Mouse (Mus musculus): ENCODE data around the gene Vmn1r218. TPM values are rescaled to one million over a fixed set of nuclear protein-coding genes. Genes with fewer than 3 reads are reported as not detected.

The Vmn1r218 gene
- not detected in 2 replicates for polyA plus RNA-seq (2012; rRNA removed)

DNA sequence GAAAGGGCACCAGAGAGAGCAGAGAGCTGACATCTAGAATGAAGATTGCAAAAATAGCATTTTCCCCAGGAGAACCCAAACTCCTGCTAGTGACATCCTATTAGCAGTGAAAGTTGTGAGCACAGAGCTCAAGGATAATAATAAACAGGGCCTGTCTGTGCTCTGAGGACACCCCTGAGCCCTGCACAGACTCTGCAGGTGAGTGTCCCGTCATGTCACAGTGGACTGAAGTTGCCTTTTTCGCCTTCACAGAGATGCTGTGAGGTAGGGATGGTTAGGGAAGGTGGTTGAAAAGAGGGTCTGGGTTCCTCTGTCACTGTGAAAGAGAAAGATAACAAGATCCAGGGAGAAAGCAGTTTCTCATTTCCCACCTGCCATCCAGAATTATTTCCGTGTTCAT, at the start of gene Vmn1r218:
Gene Vmn1r218, plus strand, starts transcription at position 57 of the 400 bp plus-strand sequence.

DNA sequence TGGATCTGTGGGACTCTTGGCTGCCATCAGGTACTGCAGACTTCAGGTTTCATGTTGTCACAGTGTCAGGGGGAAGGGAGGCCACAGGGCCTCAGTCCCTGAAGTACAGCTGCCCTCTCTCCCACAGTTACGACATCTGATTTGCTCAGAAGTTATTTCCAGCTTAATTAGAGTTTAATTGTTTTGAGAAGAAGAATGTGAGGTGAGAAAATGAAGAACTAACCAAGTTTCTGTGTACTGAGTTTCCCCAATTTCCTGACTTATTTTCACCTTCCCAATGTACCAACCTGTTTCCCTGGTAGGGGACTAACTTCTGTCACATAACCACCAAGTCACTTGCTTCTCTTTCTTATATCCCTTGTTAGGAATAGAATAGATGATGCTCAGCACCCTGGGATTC, 14.8 kb upstream of the Vmn1r218 start, which contains the start of gene Vmn1r217:
Gene Vmn1r217, minus strand, starts transcription at position 101 of the 400 bp plus-strand sequence.

GRCm38 (mm10) chr13:23159012-23159411, 26.1 kb downstream of the Vmn1r218 start, which contains the start of gene Vmn1r219:
Gene Vmn1r219 (plus strand): TSS chr13:23159312.

DNA sequence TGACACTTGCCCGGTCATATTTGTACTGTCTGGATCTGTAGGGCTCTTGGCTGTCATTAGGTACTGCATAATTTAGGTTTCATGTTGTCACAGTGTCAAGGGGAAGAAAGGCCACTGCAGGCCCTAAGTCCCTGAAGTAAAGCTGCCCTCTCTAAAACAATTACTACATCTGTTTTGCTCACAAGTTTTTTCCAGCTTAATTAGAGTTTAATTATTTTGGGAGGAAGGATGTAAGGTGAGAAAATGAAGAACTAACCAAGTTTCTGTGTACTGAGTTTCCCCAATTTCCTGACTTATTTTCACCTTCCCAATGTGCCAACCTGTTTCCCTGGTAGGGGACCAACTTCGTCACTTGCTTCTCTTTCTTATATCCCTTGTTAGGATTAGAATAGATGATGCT, 54.9 kb downstream of the Vmn1r218 start, which contains the start of gene Vmn1r220:
Gene Vmn1r220, minus strand, starts transcription at position 101 of the 400 bp plus-strand sequence.

Other genes with a start within 250 kb of the Vmn1r218 start
- gene Vmn1r212, start 248.9 kb upstream of the Vmn1r218 start, polyA plus RNA-seq (2012; rRNA removed), result not detected in 2 replicates
- gene Vmn1r213, start 125.5 kb upstream of the Vmn1r218 start, polyA plus RNA-seq (2012; rRNA removed), result not detected in 2 replicates
- not detected in 2 replicates for gene Vmn1r214, start 102.7 kb upstream of the Vmn1r218 start, polyA plus RNA-seq (2012; rRNA removed)
- gene Vmn1r215, start 65.1 kb upstream of the Vmn1r218 start, polyA plus RNA-seq (2012; rRNA removed), result not detected in 2 replicates
- gene Vmn1r217, start 14.9 kb upstream of the Vmn1r218 start, polyA plus RNA-seq (2012; rRNA removed), result not detected in 2 replicates
- gene Vmn1r219, start 26.2 kb downstream of the Vmn1r218 start, polyA plus RNA-seq (2012; rRNA removed), result not detected in 2 replicates
- not detected in 2 replicates for gene Vmn1r220, start 54.8 kb downstream of the Vmn1r218 start, polyA plus RNA-seq (2012; rRNA removed)
- gene Vmn1r221, start 81.0 kb downstream of the Vmn1r218 start, polyA plus RNA-seq (2012; rRNA removed), result not detected in 2 replicates
- gene Vmn1r222, start 102.8 kb downstream of the Vmn1r218 start, polyA plus RNA-seq (2012; rRNA removed), result not detected in 2 replicates
- gene Vmn1r223, start 114.0 kb downstream of the Vmn1r218 start, polyA plus RNA-seq (2012; rRNA removed), result not detected in 2 replicates
- gene Zfp322a, start 236.1 kb downstream of the Vmn1r218 start, polyA plus RNA-seq (2012; rRNA removed), result 21.3 and 30.9 TPM in 2 replicates

Data from central nervous system, embryonic 11.5 days (tissue).